Mouse (Mus musculus) MN1 (cell line): ENCODE data around the gene Rab11fip2.

Experiments
- DNase-seq: peaks from one replicate; pipeline ENCODE4 v3.0.0-alpha.2; 2016; ENCODE audit warnings: low spot score

Gene Rab11fip2

GRCm38 (mm10) chr19:59943322-59943871, at the start of gene Rab11fip2:
Rab11fip2 (minus strand) TSS chr19:59943654.
- DNase-seq: peak; percentile 88

GRCm38 (mm10) chr19:59981588-59981987, 38.1 kb upstream of the Rab11fip2 start:
- DNase-seq: no peak

- DNase-seq: no peak
These were observed 11.5 kb upstream of the Rab11fip2 start for GRCm38 (mm10) chr19:59954936-59955335.

GRCm38 (mm10) chr19:59949731-59950130, 6.3 kb upstream of the Rab11fip2 start:
- DNase-seq: no peak

- no peak for DNase-seq
These were observed 635 bp downstream of the Rab11fip2 start for GRCm38 (mm10) chr19:59942716-59943321.

- no peak for DNase-seq
These were observed 3.7 kb downstream of the Rab11fip2 start for GRCm38 (mm10) chr19:59939711-59940110.

- no peak for DNase-seq
These were observed 11.4 kb downstream of the Rab11fip2 start for GRCm38 (mm10) chr19:59932085-59932484.

GRCm38 (mm10) chr19:59928672-59929071, 14.8 kb downstream of the Rab11fip2 start:
- DNase-seq: no peak

- DNase-seq: no peak
These were observed 17.3 kb downstream of the Rab11fip2 start for GRCm38 (mm10) chr19:59926125-59926524.

- no peak for DNase-seq
These were observed 22.6 kb downstream of the Rab11fip2 start for GRCm38 (mm10) chr19:59920846-59921245.

- no peak for DNase-seq
These were observed 25.4 kb downstream of the Rab11fip2 start for GRCm38 (mm10) chr19:59917901-59918613.

GRCm38 (mm10) chr19:59911554-59911953, 31.9 kb downstream of the Rab11fip2 start:
- DNase-seq: no peak

- no peak for DNase-seq
These were observed 38.0 kb downstream of the Rab11fip2 start for GRCm38 (mm10) chr19:59905296-59906081.

GRCm38 (mm10) chr19:59899965-59900364, 43.5 kb downstream of the Rab11fip2 start:
- DNase-seq: no peak

- no peak for DNase-seq
These were observed 45.2 kb downstream of the Rab11fip2 start for GRCm38 (mm10) chr19:59898301-59898700.

GRCm38 (mm10) chr19:59889383-59889782, 54.1 kb downstream of the Rab11fip2 start:
- DNase-seq: no peak

GRCm38 (mm10) chr19:59888846-59889245, 54.6 kb downstream of the Rab11fip2 start:
- no peak for DNase-seq

- no peak for DNase-seq
These were observed 55.6 kb downstream of the Rab11fip2 start for GRCm38 (mm10) chr19:59887866-59888265.

- DNase-seq: no peak
These were observed 58.2 kb downstream of the Rab11fip2 start for GRCm38 (mm10) chr19:59885301-59885700.

GRCm38 (mm10) chr19:59877238-59877637, 66.2 kb downstream of the Rab11fip2 start:
- DNase-seq: no peak

GRCm38 (mm10) chr19:59866666-59867065, 76.8 kb downstream of the Rab11fip2 start:
- no peak for DNase-seq

- no peak for DNase-seq
These were observed 81.0 kb downstream of the Rab11fip2 start for GRCm38 (mm10) chr19:59862423-59862822.

- no peak for DNase-seq
These were observed 82.7 kb downstream of the Rab11fip2 start for GRCm38 (mm10) chr19:59860799-59861198.
